Mouse (Mus musculus) spleen, postnatal 10 days (tissue): Measurements from ENCODE around the gene Ang6.
"Not testable (repeated sequence)": the region's sequence is repeated elsewhere in the genome, so short reads cannot be mapped to it uniquely, and the experiment has no call there.

Source experiments
- DNase-seq, 2 experiments: peaks; one replicate each; pipeline ENCODE4 v3.0.0; 2021 to 2022; ENCODE audit warnings: low spot score in 2 of 2

Gene Ang6

DNA sequence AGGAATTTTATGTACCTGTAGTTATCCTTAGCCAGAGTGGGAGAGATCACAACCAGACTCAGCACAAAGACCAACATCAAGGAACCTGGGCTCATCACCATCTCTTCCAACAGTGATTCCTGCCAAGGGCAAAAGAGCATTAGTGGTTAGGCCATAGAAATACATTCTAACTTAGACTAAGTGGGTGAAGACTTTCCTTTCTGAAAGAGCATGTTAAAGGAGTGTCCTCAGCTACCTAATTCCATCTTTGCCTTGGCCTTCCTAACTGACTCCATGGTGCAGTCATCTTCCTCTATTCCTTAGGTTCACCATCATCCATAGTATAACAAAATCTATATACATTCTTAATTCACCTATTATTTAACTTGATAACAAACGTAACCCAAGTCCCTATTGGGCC, at the start of gene Ang6:
Gene Ang6, minus strand, starts transcription at position 101 of the 400 bp plus-strand sequence.
- DNase-seq = no peak

DNA sequence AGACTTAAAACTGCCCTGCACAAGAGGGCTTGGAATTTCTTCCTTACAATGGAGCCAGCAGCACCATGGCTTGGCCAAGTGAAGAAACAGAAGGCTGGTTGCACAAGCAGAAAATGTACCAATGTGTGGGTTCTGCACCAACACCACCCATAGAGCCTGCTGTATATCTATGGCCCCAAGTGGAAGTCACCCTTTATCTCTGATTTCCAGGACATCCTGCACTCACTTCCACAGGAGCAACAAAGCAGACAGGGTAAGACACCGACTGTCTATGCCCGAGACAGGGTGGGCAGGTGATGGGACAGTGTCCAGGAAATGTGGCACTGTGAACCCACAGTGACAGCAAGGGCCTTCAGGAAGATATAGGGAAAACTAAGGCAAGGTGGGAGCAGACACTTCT, 44.5 kb upstream of the Ang6 start:
- DNase-seq = not testable (repeated sequence)

DNA sequence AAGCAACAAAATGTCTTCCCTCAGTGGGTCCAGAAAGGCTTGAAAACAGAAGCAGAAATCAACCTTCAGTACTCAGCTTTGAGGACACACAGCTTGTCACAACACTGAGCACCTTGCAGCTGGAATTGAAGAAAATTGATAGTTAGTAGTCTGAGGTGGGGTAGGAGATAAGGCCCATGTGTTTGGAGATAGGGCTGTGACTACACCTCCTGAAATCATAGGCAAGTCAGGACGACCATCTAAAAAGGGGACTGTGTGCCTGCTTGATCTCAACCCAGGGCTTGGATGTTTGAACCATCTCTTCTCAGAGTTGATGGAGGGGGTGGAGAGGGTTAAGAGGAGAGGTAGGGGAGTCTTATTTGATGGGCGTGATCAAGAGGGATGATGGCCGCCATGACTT, 29.8 kb upstream of the Ang6 start:
- not testable (repeated sequence) for DNase-seq

DNA sequence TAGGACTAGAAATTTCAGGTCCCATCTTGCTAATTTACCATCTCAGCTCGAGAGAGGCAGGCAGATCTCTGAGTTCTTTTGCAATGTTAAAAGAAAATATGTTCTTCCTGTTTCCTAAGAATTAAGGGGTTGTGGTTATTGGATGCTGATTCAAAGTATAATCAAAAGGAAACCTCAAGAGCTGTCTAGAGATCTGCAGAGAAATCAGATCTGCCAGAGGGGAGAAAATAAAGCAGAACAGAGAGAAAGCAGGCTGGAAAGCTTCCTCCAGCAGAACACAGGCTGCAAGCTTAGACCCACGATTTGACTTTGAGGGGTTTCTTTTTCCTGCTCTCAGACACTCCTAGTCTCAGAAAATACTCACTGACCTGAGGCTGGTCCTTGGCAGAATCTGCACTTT, 7.6 kb upstream of the Ang6 start:
- not testable (repeated sequence) for DNase-seq

DNA sequence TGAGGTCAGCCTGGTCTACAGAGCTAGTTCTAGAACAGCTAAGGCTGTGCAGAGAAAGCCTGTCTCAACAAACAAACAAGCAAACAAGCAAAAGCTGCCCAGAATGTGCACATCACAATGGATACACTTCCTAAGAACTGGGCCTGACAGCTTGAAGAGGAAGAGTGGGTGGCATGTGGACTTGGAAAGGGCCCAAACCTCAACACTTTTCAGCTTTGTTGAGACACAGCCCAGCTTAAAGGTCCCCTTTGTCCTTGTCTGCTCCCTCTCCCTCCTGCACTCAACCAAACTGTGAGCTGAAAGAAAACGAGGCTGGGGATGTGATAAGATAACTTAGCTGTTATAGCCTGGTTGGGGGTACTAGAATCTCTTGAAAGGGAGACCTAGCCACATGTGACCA, 6.0 kb upstream of the Ang6 start:
- not testable (repeated sequence) for DNase-seq

DNA sequence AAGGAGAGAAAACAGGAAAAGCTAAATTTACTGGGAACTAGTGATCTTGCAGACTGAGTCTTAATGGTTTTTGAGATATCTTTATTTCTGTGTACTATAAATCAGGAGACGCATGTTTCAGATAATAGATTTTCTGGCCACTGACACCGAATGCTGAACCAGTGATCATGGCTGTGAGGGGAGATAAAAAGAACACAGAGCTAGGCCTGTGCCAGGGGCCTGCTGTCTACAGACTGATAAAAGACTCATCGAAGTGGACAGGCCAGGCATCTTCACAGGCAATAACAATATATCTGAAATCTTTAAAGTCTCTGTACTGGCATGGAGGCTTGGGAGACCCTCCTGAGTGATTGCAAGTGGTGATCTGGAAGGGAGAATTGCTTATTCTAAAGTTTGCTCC, 469 bp downstream of the Ang6 start:
- DNase-seq = no peak

DNA sequence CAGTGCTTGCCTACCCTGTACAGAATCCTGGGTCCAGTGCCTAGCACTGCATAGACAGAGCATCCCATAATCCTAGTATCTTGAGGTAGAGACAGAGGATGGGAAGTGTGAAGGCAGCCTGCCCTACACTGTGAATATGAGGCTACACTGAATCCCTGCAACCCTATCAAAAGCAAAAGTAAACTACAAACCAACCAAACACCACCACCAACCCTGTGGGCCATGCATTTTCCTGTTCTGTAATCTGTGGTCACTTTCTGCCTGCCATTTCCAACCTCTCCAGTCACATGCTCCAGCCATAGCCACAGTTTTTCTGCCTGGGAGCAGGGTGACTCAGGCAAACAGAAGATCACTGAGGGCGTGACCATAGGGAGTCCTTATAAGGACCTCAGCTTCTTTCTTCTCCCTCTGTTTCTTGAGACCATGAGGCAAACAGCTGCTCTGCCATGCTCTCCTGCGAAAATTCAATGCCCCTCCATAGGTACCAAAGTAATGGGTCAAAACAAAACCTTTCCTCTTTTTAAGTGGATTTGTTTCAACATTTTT, 3.5 kb downstream of the Ang6 start:
- DNase-seq = not testable (repeated sequence)

DNA sequence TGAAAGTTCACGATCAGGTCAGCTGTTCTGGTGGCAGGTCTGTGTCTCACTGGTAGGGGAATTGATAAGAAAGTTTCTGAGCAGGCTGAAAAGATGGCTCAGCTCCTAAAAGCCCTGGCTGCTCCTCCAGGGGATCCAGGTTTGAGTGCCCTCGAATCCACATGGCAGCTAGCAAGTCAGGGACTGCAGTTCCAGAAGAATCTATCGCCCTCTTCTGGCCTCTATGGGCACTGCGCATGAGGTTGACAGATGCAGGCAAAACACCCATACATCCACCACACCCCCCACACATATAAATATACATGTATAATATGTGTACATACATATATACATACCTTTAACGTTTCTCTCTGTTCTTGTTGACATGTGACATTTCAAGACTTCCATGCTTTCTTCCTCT, 14.7 kb downstream of the Ang6 start:
- peak; percentile 60 to 82 for DNase-seq

DNA sequence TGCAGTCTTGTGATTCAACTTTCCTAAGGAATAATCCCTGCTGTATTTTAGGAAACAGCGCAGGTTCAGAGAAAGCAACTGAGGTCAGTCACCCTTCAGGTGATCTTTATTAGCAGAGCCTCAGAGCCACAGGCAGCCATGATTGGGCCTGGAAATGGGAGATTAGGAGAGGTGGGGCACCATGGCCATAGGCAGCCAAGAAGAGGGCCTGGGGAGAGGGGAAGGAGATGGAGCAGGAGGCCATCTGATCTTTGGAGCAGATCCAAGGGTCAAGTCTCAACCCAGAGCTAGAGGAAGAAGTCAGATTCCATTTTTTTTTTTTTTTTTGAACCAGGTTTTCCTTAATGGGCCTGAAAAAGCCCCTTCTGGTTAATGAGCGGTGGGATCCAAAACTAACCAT, 15.9 kb downstream of the Ang6 start:
- DNase-seq = no peak

DNA sequence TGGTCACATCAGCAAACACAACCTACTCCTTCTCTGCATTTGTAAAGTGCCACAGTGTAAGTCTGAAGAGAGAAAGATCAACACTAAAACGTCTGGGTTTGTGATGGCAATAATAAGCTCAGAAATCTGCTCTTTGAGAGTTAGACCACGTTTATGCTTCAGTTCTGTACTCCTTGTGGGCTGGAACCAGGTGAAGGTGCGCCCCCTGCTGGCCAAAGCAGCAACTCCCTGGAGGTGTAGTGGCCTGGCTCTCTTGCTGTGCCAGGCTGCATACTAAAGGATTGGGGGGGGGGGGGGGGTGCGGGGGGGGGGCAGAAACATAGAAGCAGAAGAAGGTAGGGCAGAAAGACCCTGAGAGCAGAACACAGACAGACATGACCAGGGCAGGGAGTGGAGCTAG, 18.2 kb downstream of the Ang6 start:
- peak; percentile 3 to 49 for DNase-seq

DNA sequence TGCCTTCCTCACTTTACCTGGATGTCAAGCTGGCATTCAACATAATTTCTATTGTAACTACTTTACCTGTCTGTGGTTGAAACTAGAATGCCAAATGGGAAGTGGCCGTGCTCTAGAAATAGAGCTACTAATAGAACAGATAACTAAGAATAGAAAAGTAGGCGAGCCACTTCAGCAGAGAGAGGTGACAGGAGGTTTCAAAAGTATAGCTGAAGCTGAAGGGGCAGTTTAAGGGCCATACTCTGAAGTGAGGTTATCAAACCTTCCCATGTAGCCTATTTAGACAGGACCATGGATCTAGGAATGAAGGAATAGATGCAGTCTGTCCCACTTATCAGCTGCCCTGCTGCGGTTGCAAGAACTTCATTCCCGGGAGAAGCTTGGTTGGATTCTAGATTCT, 18.6 kb downstream of the Ang6 start:
- DNase-seq = no peak

DNA sequence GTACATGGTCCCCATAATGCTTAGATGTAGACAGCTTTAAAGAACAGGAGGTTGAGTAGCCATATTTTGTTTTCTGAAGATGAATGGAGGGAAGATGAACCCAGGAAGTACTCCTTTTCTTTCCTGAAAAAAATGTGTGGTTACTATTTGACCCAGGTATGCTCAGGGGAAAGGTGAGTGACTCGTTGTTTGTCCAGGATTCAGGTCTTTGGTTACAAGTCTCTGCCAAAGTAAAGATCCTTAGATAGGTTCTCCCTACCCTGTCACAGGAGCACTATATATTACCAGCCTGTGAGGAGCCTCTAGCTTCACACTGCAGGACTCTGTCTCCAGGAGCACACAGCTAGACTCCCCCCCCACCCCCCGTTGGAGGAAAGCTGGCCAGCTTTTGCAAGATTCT, 45.3 kb downstream of the Ang6 start, which contains the start of gene Ang5:
Gene Ang5, plus strand, starts transcription at position 301 of the 400 bp plus-strand sequence.
- DNase-seq = not testable (repeated sequence)

DNA sequence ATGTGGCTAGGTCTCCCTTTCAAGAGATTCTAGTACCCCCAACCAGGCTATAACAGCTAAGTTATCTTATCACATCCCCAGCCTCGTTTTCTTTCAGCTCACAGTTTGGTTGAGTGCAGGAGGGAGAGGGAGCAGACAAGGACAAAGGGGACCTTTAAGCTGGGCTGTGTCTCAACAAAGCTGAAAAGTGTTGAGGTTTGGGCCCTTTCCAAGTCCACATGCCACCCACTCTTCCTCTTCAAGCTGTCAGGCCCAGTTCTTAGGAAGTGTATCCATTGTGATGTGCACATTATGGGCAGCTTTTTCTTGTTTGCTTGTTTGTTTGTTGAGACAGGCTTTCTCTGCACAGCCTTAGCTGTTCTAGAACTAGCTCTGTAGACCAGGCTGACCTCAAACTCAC, 47.0 kb downstream of the Ang6 start:
- not testable (repeated sequence) for DNase-seq

DNA sequence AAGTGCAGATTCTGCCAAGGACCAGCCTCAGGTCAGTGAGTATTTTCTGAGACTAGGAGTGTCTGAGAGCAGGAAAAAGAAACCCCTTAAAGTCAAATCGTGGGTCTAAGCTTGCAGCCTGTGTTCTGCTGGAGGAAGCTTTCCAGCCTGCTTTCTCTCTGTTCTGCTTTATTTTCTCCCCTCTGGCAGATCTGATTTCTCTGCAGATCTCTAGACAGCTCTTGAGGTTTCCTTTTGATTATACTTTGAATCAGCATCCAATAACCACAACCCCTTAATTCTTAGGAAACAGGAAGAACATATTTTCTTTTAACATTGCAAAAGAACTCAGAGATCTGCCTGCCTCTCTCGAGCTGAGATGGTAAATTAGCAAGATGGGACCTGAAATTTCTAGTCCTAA, 48.7 kb downstream of the Ang6 start:
- DNase-seq = not testable (repeated sequence)
